Mouse (Mus musculus): ENCODE measurements around the gene Mlh3. TPM values are rescaled to one million over a fixed set of nuclear protein-coding genes. Genes with fewer than 3 reads are reported as not detected.

The Mlh3 gene
- total and polyA plus RNA-seq, 3 experiments: 7.8 to 9.8 (median 8.3) TPM

GRCm38 (mm10) chr12:85195086-85195485 is 75.3 kb downstream of the Mlh3 start:
- H3K36me3 ChIP-seq (replicated peaks in 1 of 2; ENCODE audit: control insufficient read depth in 1 of 2, insufficient read depth in 1 of 2, low read length in 1 of 2): no peaks in the 10 kb centered on the region
- dilution Hi-C loops (cut with MboI; ENCODE audit: extremely low pct_ligation_motif_present, extremely low pct_unique_long_range_greater_than_20kb, low sequenced_read_pairs) (no loop called here), in situ Hi-C loops (cut with MboI; ENCODE audit: low pct_ligation_motif_present, low pct_unique_long_range_greater_than_20kb, low sequenced_read_pairs) (no loop called here)
- H3K4me3 ChIP-seq (replicated peaks in 1 of 3; ENCODE audit: low read depth in 2 of 3, low read length in 2 of 3, poor library complexity in 1 of 3): no peak overlapping the region
- no peak for TF ChIP-seq RAD21 (IDR thresholded peaks at IDR 0.05; ENCODE audit: low read depth, low read length)
- H3K9me3 ChIP-seq (replicated peaks; ENCODE audit: low read length): no peaks in the 10 kb centered on the region
- no peak overlapping the region for H3K9ac ChIP-seq (ENCODE audit: insufficient read depth, low read depth)
- no peaks in the 10 kb centered on the region for H3K27me3 ChIP-seq (replicated peaks)
- H3K27ac ChIP-seq (ENCODE audit: insufficient read depth, low read depth): no peak overlapping the region
- DNase-seq (ENCODE audit: extremely low read depth): no peak
- no peak overlapping the region for H3K4me2 ChIP-seq (ENCODE audit: insufficient read depth, low read depth, poor library complexity, severe bottlenecking)
- no peaks in the 10 kb centered on the region for H3K79me2 ChIP-seq (replicated peaks; ENCODE audit: control insufficient read depth, extremely low read depth, insufficient read depth, poor library complexity, severe bottlenecking)
- peaks cover 9 to 27% of the 10 kb centered on the region in 2 experiments for H3K4me1 ChIP-seq (ENCODE audit: control insufficient read depth in 1 of 2, insufficient read depth in 2 of 2)

GRCm38 (mm10) chr12:85194623-85195018 is 75.8 kb downstream of the Mlh3 start:
- H3K79me2 ChIP-seq (replicated peaks; ENCODE audit: control insufficient read depth, extremely low read depth, insufficient read depth, poor library complexity, severe bottlenecking): no peaks in the 10 kb centered on the region
- H3K4me3 ChIP-seq (replicated peaks in 1 of 3; ENCODE audit: low read depth in 2 of 3, low read length in 2 of 3, poor library complexity in 1 of 3): no peak overlapping the region
- dilution Hi-C loops (cut with MboI; ENCODE audit: extremely low pct_ligation_motif_present, extremely low pct_unique_long_range_greater_than_20kb, low sequenced_read_pairs): no loop called here
- H3K36me3 ChIP-seq (replicated peaks in 1 of 2; ENCODE audit: control insufficient read depth in 1 of 2, insufficient read depth in 1 of 2, low read length in 1 of 2): no peaks in the 10 kb centered on the region
- H3K9ac ChIP-seq (ENCODE audit: insufficient read depth, low read depth): no peak overlapping the region
- no peak overlapping the region for H3K4me2 ChIP-seq (ENCODE audit: insufficient read depth, low read depth, poor library complexity, severe bottlenecking)
- DNase-seq (ENCODE audit: extremely low read depth): no peak
- no peaks in the 10 kb centered on the region for H3K9me3 ChIP-seq (replicated peaks; ENCODE audit: low read length)
- no peaks in the 10 kb centered on the region for H3K27me3 ChIP-seq (replicated peaks)
- H3K4me1 ChIP-seq (ENCODE audit: control insufficient read depth in 1 of 2, insufficient read depth in 2 of 2): peaks cover 10 to 27% of the 10 kb centered on the region in 2 experiments
- no peak overlapping the region for H3K27ac ChIP-seq (ENCODE audit: insufficient read depth, low read depth)
- in situ Hi-C loops (cut with MboI; ENCODE audit: low pct_ligation_motif_present, low pct_unique_long_range_greater_than_20kb, low sequenced_read_pairs): no loop called here
- TF ChIP-seq MYC (IDR thresholded peaks at IDR 0.05; ENCODE audit: low read depth, low read length): no peak
- TF ChIP-seq ZKSCAN1 (IDR thresholded peaks at IDR 0.05; ENCODE audit: borderline replicate concordance, low read depth, low read length): no peak
- no peak for TF ChIP-seq ZC3H11A (IDR thresholded peaks at IDR 0.05; ENCODE audit: low read depth, low read length)
- TF ChIP-seq ELF1 (IDR thresholded peaks at IDR 0.05; ENCODE audit: low read depth, low read length): no peak
- no peak for TF ChIP-seq UBTF (IDR thresholded peaks at IDR 0.05; ENCODE audit: low read depth, low read length)
- no peak for TF ChIP-seq CHD1 (IDR thresholded peaks at IDR 0.05; ENCODE audit: low read depth, low read length)
- no peak for TF ChIP-seq MEF2A (IDR thresholded peaks at IDR 0.05; ENCODE audit: borderline replicate concordance, low read depth, low read length)
- no peak for TF ChIP-seq SIN3A (IDR thresholded peaks at IDR 0.05; ENCODE audit: low read length)
- TF ChIP-seq ZMIZ1 (IDR thresholded peaks at IDR 0.05; ENCODE audit: low read depth, low read length): no peak
- TF ChIP-seq ETS1 (conservative IDR thresholded peaks at IDR 0.05; ENCODE audit: low read depth, low read length): no peak

DNA sequence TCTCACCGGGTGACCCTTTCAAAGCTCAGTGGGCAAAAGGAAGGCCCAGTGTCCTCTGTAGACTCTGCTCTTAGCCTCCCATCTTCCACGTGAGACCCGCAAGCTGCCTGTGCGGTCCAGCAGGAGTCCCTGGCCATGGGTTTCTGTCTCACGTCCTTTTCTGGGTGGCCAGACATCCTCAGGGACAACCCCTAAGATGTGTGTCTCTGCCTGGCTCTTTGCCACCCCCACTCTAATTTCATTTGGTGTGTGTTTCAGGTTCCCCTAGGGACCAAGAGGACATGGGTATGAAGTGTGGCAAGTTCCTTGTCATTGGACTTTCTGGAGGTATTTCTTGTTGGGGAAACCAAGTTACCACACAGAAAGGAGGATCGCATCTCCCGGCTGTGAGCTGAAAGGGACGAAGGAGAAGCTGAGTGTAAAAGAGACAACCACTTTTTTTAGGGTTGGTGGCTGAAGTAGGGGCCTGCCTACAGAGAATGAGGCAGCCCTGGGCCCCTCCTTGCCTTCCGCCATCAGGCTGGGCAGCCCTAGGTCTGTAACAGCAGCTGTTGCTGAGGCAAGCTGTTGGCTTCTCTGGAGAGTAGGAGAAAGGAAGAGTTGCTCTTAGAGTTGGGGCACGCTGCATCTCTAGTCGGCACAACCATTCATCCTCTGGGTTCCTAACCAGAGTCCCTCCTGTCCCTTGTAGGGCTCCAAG is 76.3 kb downstream of the Mlh3 start:
- Histone ChIP-seq H3K4me2 (ENCODE audit: insufficient read depth, low read depth, poor library complexity, severe bottlenecking) (no peak overlapping the region), H3K79me2 (replicated peaks; ENCODE audit: control insufficient read depth, extremely low read depth, insufficient read depth, poor library complexity, severe bottlenecking) (no peaks in the 10 kb centered on the region), H3K9me3 (replicated peaks; ENCODE audit: low read length) (no peaks in the 10 kb centered on the region), H3K27me3 (replicated peaks) (no peaks in the 10 kb centered on the region), H3K4me3 (replicated peaks in 1 of 3; ENCODE audit: low read depth in 2 of 3, low read length in 2 of 3, poor library complexity in 1 of 3) (no peak overlapping the region), H3K27ac (ENCODE audit: insufficient read depth, low read depth) (no peak overlapping the region), H3K9ac (ENCODE audit: insufficient read depth, low read depth) (no peak overlapping the region), H3K36me3 (replicated peaks in 1 of 2; ENCODE audit: control insufficient read depth in 1 of 2, insufficient read depth in 1 of 2, low read length in 1 of 2) (no peaks in the 10 kb centered on the region), H3K4me1 (ENCODE audit: control insufficient read depth in 1 of 2, insufficient read depth in 2 of 2) (peaks cover 10 to 27% of the 10 kb centered on the region in 2 experiments)
- dilution Hi-C loops (cut with MboI; ENCODE audit: extremely low pct_ligation_motif_present, extremely low pct_unique_long_range_greater_than_20kb, low sequenced_read_pairs) (no loop called here), in situ Hi-C loops (cut with MboI; ENCODE audit: low pct_ligation_motif_present, low pct_unique_long_range_greater_than_20kb, low sequenced_read_pairs) (no loop called here)
- no peak for TF ChIP-seq SMC3 (IDR thresholded peaks at IDR 0.05; ENCODE audit: low read depth, low read length)
- no peak for TF ChIP-seq HCFC1 (IDR thresholded peaks at IDR 0.05; ENCODE audit: low read depth, low read length)
- TF ChIP-seq ELF1 (IDR thresholded peaks at IDR 0.05; ENCODE audit: low read depth, low read length): no peak
- no peak for DNase-seq (ENCODE audit: extremely low read depth)
